In genomic region chr17:5488156-5488555, GRCm38 (mm10) we compare ENCODE assay signal across 17 mouse cellular contexts. TPM values are rescaled to one million over a fixed set of nuclear protein-coding genes. Genes with fewer than 3 reads are reported as not detected.
DNase-seq lines count a peak whose midpoint lies in the region; ATAC-seq lines count a peak whose summit lies in the region.
"Had no signal": no experiment of that assay in that cellular context is flagged by ENCODE, and none has a peak within 500 bp of the region (broad histone marks: within the 10 kb centered on the region; RNA-seq: fewer than 3 reads in every experiment).

No protein-coding gene starts in this region.

- H3K36me3 ChIP-seq in hindbrain, embryonic 13.5 days, result no peaks in the 10 kb centered on the region
- H3K36me3 ChIP-seq in hindbrain, embryonic 12.5 days, result no peaks in the 10 kb centered on the region
- H3K36me3 ChIP-seq in stomach, embryonic 15.5 days, result no peaks in the 10 kb centered on the region
- H3K36me3 ChIP-seq: midbrain, embryonic 15.5 days had no signal

- peak; percentile 37 for DNase-seq in 3134 (ENCODE audit: extremely low read depth, insufficient read length, low spot score)
- peak; percentile 65 for DNase-seq in thymus, postnatal 14 days
- no peak for DNase-seq in ovary, adult 18-20 months (ENCODE audit: low spot score)
- DNase-seq in left cerebral cortex, adult 9 months (ENCODE audit: low spot score in 2 of 2), result no peak
- DNase-seq: adrenal gland, postnatal 36 days; cerebellum, adult 18-20 months; gastrocnemius, postnatal 25 days; liver; lung, postnatal 14 days; retina, postnatal 1 day had no signal

- no peak overlapping the region for H3K4me2 ChIP-seq in hindbrain, embryonic 13.5 days
- H3K4me2 ChIP-seq in hindbrain, embryonic 12.5 days (replicated peaks), result no peak overlapping the region
- H3K4me2 ChIP-seq in stomach, embryonic 15.5 days, result peak overlapping the region; percentile 16; the same call in 1 of the 2 replicates
- H3K4me2 ChIP-seq: midbrain, embryonic 15.5 days had no signal

- 0 out of 2 replicates have a peak, but pooled peaks cover 6% of the 10 kb centered on the region for H3K27me3 ChIP-seq in hindbrain, embryonic 13.5 days
- 0 out of 2 replicates have a peak, but pooled peaks cover 3% of the 10 kb centered on the region for H3K27me3 ChIP-seq in hindbrain, embryonic 12.5 days
- H3K27me3 ChIP-seq in stomach, embryonic 15.5 days (replicated peaks), result no peaks in the 10 kb centered on the region
- H3K27me3 ChIP-seq: midbrain, embryonic 15.5 days had no signal

- 66% methylated on average over 9 of the region's 9 CpGs for WGBS in hindbrain, embryonic 13.5 days
- WGBS in hindbrain, embryonic 12.5 days, result 69% methylated on average over 9 of the region's 9 CpGs
- WGBS in stomach, embryonic 15.5 days, result 43% methylated on average over 9 of the region's 9 CpGs

- no peak overlapping the region for H3K4me3 ChIP-seq in hindbrain, embryonic 13.5 days
- H3K4me3 ChIP-seq in hindbrain, embryonic 12.5 days, result no peak overlapping the region
- no peak overlapping the region for H3K4me3 ChIP-seq in stomach, embryonic 15.5 days (replicated peaks)
- H3K4me3 ChIP-seq: midbrain, embryonic 15.5 days; myocyte had no signal

- ATAC-seq in hindbrain, embryonic 13.5 days (ENCODE audit: low FRiP score), result no peak
- ATAC-seq in hindbrain, embryonic 12.5 days (ENCODE audit: low FRiP score), result no peak
- ATAC-seq in stomach, embryonic 15.5 days (ENCODE audit: insufficient read depth, low FRiP score, low read depth), result no peak
- ATAC-seq: forebrain, embryonic 14.5 days; intestine, embryonic 16.5 days; midbrain, embryonic 15.5 days had no signal

- no peak overlapping the region for H3K9ac ChIP-seq in hindbrain, embryonic 13.5 days
- no peak overlapping the region for H3K9ac ChIP-seq in hindbrain, embryonic 12.5 days
- no peak overlapping the region for H3K9ac ChIP-seq in stomach, embryonic 15.5 days
- H3K9ac ChIP-seq: midbrain, embryonic 15.5 days had no signal

- H3K9me3 ChIP-seq in hindbrain, embryonic 13.5 days, result no peaks in the 10 kb centered on the region
- no peaks in the 10 kb centered on the region for H3K9me3 ChIP-seq in hindbrain, embryonic 12.5 days (replicated peaks)
- no peaks in the 10 kb centered on the region for H3K9me3 ChIP-seq in stomach, embryonic 15.5 days
- H3K9me3 ChIP-seq: midbrain, embryonic 15.5 days had no signal

- peaks cover 9% of the 10 kb centered on the region; the same call in 1 of the 2 replicates for H3K4me1 ChIP-seq in hindbrain, embryonic 13.5 days (replicated peaks)
- H3K4me1 ChIP-seq in hindbrain, embryonic 12.5 days, result peaks cover 2% of the 10 kb centered on the region; the same call in 1 of the 2 replicates
- peaks cover 6% of the 10 kb centered on the region for H3K4me1 ChIP-seq in stomach, embryonic 15.5 days

- H3K27ac ChIP-seq in hindbrain, embryonic 13.5 days, result 0 out of 2 replicates have a peak overlapping the region, but pooled peaks have one; percentile 9
- H3K27ac ChIP-seq in hindbrain, embryonic 12.5 days, result no peak overlapping the region
- H3K27ac ChIP-seq in stomach, embryonic 15.5 days, result 0 out of 2 replicates have a peak overlapping the region, but pooled peaks have one; percentile 35
- H3K27ac ChIP-seq: midbrain, embryonic 15.5 days had no signal

RNA-seq across cellular contexts. Expression of gene Zdhhc14, which starts 4.2 kb away (rescaled TPM):
- 6.5 and 6.8 TPM in 2 replicates for polyA plus RNA-seq in hindbrain, embryonic 13.5 days (2015; fragmentation: Nextera tagmentation; extraction: Ambion mirVana)
- polyA plus RNA-seq in hindbrain, embryonic 12.5 days (2016; fragmentation: Nextera tagmentation; extraction: Ambion mirVana), result 6.1 and 7.2 TPM in 2 replicates
- polyA plus RNA-seq in stomach, embryonic 15.5 days (2015; fragmentation: Nextera tagmentation; extraction: Ambion mirVana), result 3.5 and 4.2 TPM in 2 replicates

RNA-seq across cellular contexts. Expression of gene Tmem242, which starts 48.1 kb away (rescaled TPM):
- 104 and 106 TPM in 2 replicates for polyA plus RNA-seq in hindbrain, embryonic 13.5 days (2015; fragmentation: Nextera tagmentation; extraction: Ambion mirVana)
- 114 and 115 TPM in 2 replicates for polyA plus RNA-seq in hindbrain, embryonic 12.5 days (2016; fragmentation: Nextera tagmentation; extraction: Ambion mirVana)
- 104 and 126 TPM in 2 replicates for polyA plus RNA-seq in stomach, embryonic 15.5 days (2015; fragmentation: Nextera tagmentation; extraction: Ambion mirVana)

Comparison
In these comparisons a context has a peak if more than half of its experiments do, and no peak if none do; other contexts are left out.
1. DNase-seq: peak in 3134 (single experiment) and thymus, postnatal 14 days (single experiment); none in ovary, adult 18-20 months (single experiment) and left cerebral cortex, adult 9 months (0 of 2).